Mouse (Mus musculus): ENCODE measurements around the gene Chd5.

The Chd5 gene

GRCm38 (mm10) chr4:152353886-152354637, 15.6 kb downstream of the Chd5 start:
- in situ Hi-C loops (cut with MboI, MseI): loop anchor here (25.0 kb wide), 1 partner anchor 1133 kb away; the partner anchor contains the start of gene Ajap1

- in situ Hi-C loops (cut with MboI, MseI): loop anchor here (25.0 kb wide), 1 partner anchor 1132 kb away; the partner anchor contains the start of gene Ajap1
Measured at GRCm38 (mm10) chr4:152355672-152356071, 17.2 kb downstream of the Chd5 start.

GRCm38 (mm10) chr4:152359700-152360099, 21.2 kb downstream of the Chd5 start:
- in situ Hi-C loops (cut with MboI, MseI): loop anchor here (25.0 kb wide), 1 partner anchor 1128 kb away; the partner anchor contains the start of gene Ajap1

GRCm38 (mm10) chr4:152360855-152361254, 22.4 kb downstream of the Chd5 start:
- in situ Hi-C loops (cut with MboI, MseI): loop anchor here (25.0 kb wide), 1 partner anchor 1126 kb away; the partner anchor contains the start of gene Ajap1

GRCm38 (mm10) chr4:152362180-152362579, 23.7 kb downstream of the Chd5 start:
- in situ Hi-C loops (cut with MboI, MseI): loop anchor here (25.0 kb wide), 1 partner anchor 1125 kb away; the partner anchor contains the start of gene Ajap1

GRCm38 (mm10) chr4:152365228-152365627, 26.8 kb downstream of the Chd5 start:
- in situ Hi-C loops (cut with MboI, MseI): loop anchor here (25.0 kb wide), 1 partner anchor 1122 kb away; the partner anchor contains the start of gene Ajap1

- in situ Hi-C loops (cut with MboI, MseI): no loop called here
Measured at GRCm38 (mm10) chr4:152382528-152383252, 44.2 kb downstream of the Chd5 start.

GRCm38 (mm10) chr4:152385644-152386043, 47.2 kb downstream of the Chd5 start:
- in situ Hi-C loops (cut with MboI, MseI): no loop called here

- in situ Hi-C loops (cut with MboI, MseI): no loop called here
Measured at GRCm38 (mm10) chr4:152392192-152392591, 53.7 kb downstream of the Chd5 start.

GRCm38 (mm10) chr4:152392627-152393026, 54.2 kb downstream of the Chd5 start:
- in situ Hi-C loops (cut with MboI, MseI): no loop called here

- in situ Hi-C loops (cut with MboI, MseI): no loop called here
Measured at GRCm38 (mm10) chr4:152398926-152399325, 60.5 kb downstream of the Chd5 start.

GRCm38 (mm10) chr4:152405143-152405542, 66.7 kb downstream of the Chd5 start:
- in situ Hi-C loops (cut with MboI, MseI): no loop called here

- in situ Hi-C loops (cut with MboI, MseI): no loop called here
Measured at GRCm38 (mm10) chr4:152405671-152406201, 67.3 kb downstream of the Chd5 start.

GRCm38 (mm10) chr4:152406531-152406930, 68.1 kb downstream of the Chd5 start:
- in situ Hi-C loops (cut with MboI, MseI): no loop called here

- in situ Hi-C loops (cut with MboI, MseI): no loop called here
Measured at GRCm38 (mm10) chr4:152410961-152411360, 72.5 kb downstream of the Chd5 start.

GRCm38 (mm10) chr4:152412524-152413080, 74.2 kb downstream of the Chd5 start:
- in situ Hi-C loops (cut with MboI, MseI): no loop called here

GRCm38 (mm10) chr4:152418229-152419060, 80.0 kb downstream of the Chd5 start:
- in situ Hi-C loops (cut with MboI, MseI): no loop called here

GRCm38 (mm10) chr4:152423576-152423975, 85.1 kb downstream of the Chd5 start:
- in situ Hi-C loops (cut with MboI, MseI): no loop called here

GRCm38 (mm10) chr4:152424341-152424740, 85.9 kb downstream of the Chd5 start:
- in situ Hi-C loops (cut with MboI, MseI): no loop called here

GRCm38 (mm10) chr4:152424922-152425321, 86.5 kb downstream of the Chd5 start:
- in situ Hi-C loops (cut with MboI, MseI): no loop called here

- in situ Hi-C loops (cut with MboI, MseI): no loop called here
Measured at GRCm38 (mm10) chr4:152428259-152428658, 89.8 kb downstream of the Chd5 start.
